Mouse (Mus musculus): ENCODE measurements around the gene Cotl1.

GRCm38 (mm10) chr8:119843444-119843843 is 3.1 kb upstream of the Cotl1 start:
- TF ChIP-seq EP300 (IDR thresholded peaks at IDR 0.05; ENCODE audit: low read depth) (no peak; the same call in 1 of the 2 replicates), CTCF (IDR thresholded peaks at IDR 0.05; ENCODE audit: low read depth) (peak; percentile 95)
